Mouse (Mus musculus) Patski (cell line): ENCODE measurements at regions not wholly inside any gene's neighbourhood (a gene's known extent, or its start where the extent isn't known, plus 50 kb on each side); places are given as distances from the start of the nearest gene placed in this dataset.

Experiments
- ATAC-seq: fragments of 100-300 bp; one replicate; pipeline ENCODE4 v1.8.0; 2021
- CTCF ChIA-PET: fragments of 350-600 bp; sonication (Branson Sonifier 250); formaldehyde crosslinking; loops from one replicate; lab custom pipeline; 2022; ENCODE audit warnings: inconsistent platforms; lab: Charles Lee
- POLR2A ChIA-PET: fragments of 350-600 bp; sonication (Branson Sonifier 250); formaldehyde crosslinking; loops from one replicate; lab custom pipeline; 2022; ENCODE audit warnings: antibody characterized with exemption, inconsistent platforms; lab: Charles Lee
- DNase-seq: peaks from one replicate; pipeline ENCODE4 v3.0.0-alpha.2; 2011; ENCODE audit warnings: low read depth, low spot score
- H3K27me3 ChIP-seq: fragments of 371-371 bp; one replicate; pipeline ENCODE4 v1.5.1; 2021
- CTCF ChIP-seq: fragments of 100-300 bp; IDR thresholded peaks from one replicate; pipeline ENCODE4 v1.5.1; 2021
- in situ Hi-C: fragments of 300-500 bp; cut with MboI; formaldehyde crosslinking; loops from 3 replicates; pipeline ENCODE4 v1.11.1; 2018; ENCODE audit warnings: low pct_unique_long_range_greater_than_20kb, mixed read lengths

DNA sequence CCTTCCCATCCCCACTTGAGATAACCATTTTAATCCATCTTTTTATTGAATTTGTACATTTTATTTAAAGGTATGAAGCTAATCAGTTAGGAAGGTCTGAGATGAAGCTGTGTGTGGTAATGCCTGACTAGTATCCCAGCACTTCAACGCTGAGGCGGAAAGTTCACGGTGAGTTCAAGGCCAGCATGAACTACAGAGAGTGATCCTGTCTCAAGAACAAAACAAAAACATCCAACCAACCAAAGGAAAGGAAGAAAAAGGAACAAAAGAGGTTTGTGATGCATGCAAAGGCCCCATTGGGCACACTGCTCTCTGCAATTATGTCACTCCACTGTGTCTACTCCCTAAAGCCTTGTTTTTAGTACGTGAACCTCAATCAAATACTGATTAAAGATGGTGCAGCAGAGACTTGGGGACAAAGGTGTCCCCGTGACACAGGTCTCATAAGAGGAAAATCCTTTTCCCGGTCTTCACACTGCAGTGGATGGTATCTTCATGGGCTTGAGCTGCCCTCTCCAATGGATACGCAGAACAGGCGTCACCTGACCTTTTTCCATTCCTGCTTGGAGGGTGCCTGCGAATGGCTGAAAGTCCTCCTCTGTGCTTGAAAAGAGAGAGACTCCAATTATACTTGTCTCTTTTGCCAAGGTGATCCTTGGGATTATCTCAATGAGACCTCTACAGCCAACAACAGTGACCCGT, 108.2 kb downstream of the Gm9376 start:
- no peak for TF ChIP-seq CTCF
- H3K27me3 ChIP-seq = peaks cover 29% of the 10 kb centered on the region
- no peak for ATAC-seq
- no peak for DNase-seq
- CTCF ChIA-PET = no interaction called here
- in situ Hi-C loops = no loop called here
- POLR2A ChIA-PET = interaction anchor here (0.6 kb wide), 1 partner anchor 11 kb away, joined by 3 read pairs; no protein-coding TSS in a partner anchor

- no peak for ATAC-seq
- in situ Hi-C loops = no loop called here
- ChIA-PET CTCF (no interaction called here), POLR2A (no interaction called here)
- no peak for TF ChIP-seq CTCF
- peaks cover 29% of the 10 kb centered on the region for H3K27me3 ChIP-seq
- DNase-seq = no peak
These were observed 108.9 kb downstream of the Gm9376 start for GRCm38 (mm10) chr14:118375641-118376040.

GRCm38 (mm10) chr14:118379624-118380023, 112.9 kb downstream of the Gm9376 start:
- ATAC-seq (no peak), DNase-seq (no peak)
- ChIA-PET POLR2A (no interaction called here), CTCF (interaction anchor here (1.2 kb wide), 1 partner anchor 12 kb away, joined by 3 read pairs; no protein-coding TSS in a partner anchor)
- in situ Hi-C loops = no loop called here
- no peak for TF ChIP-seq CTCF
- peaks cover 21% of the 10 kb centered on the region for H3K27me3 ChIP-seq

- peaks cover 5% of the 10 kb centered on the region for H3K27me3 ChIP-seq
- DNase-seq (no peak), ATAC-seq (no peak)
- no peak for TF ChIP-seq CTCF
- ChIA-PET CTCF (no interaction called here), POLR2A (no interaction called here)
- in situ Hi-C loops = no loop called here
These were observed 118.8 kb downstream of the Gm9376 start for GRCm38 (mm10) chr14:118385529-118385932.

GRCm38 (mm10) chr14:118388061-118388460, 121.3 kb downstream of the Gm9376 start:
- CTCF ChIA-PET = no interaction called here
- in situ Hi-C loops = no loop called here
- DNase-seq = no peak
- H3K27me3 ChIP-seq = peaks cover 9% of the 10 kb centered on the region
- POLR2A ChIA-PET = no interaction called here
- no peak for ATAC-seq
- no peak for TF ChIP-seq CTCF

GRCm38 (mm10) chr14:118390790-118391189, 124.0 kb downstream of the Gm9376 start:
- CTCF ChIA-PET = interaction anchor here (1.1 kb wide), 1 partner anchor 11 kb away, joined by 3 read pairs; no protein-coding TSS in a partner anchor
- POLR2A ChIA-PET = no interaction called here
- no peak for ATAC-seq
- TF ChIP-seq CTCF = no peak
- DNase-seq = no peak
- H3K27me3 ChIP-seq = peaks cover 9% of the 10 kb centered on the region
- in situ Hi-C loops = no loop called here

GRCm38 (mm10) chr14:118391561-118391960, 124.8 kb downstream of the Gm9376 start:
- POLR2A ChIA-PET = no interaction called here
- in situ Hi-C loops = no loop called here
- TF ChIP-seq CTCF = no peak
- peaks cover 11% of the 10 kb centered on the region for H3K27me3 ChIP-seq
- no peak for ATAC-seq
- DNase-seq = no peak
- CTCF ChIA-PET = interaction anchor here (1.1 kb wide), 1 partner anchor 12 kb away, joined by 3 read pairs; no protein-coding TSS in a partner anchor

DNA sequence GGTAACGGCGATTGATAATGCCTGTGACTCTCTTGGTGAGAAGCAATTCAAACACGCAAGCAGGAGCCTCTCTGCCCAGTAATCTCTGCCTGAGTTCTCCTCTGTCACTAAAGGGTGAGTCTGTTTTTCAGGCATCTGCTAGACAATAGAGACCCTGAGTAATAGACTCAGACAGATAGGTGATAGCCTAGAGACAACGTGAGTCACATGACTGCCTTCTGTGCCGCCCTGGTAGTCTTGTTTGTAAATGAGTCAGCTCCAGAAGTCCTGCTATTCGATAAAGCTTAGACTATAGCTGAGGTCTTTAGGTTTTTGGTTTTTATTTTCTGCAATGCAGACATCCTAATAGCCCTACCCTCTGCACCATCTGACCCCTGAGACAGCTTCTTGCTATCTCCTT, 126.9 kb downstream of the Gm9376 start:
- POLR2A ChIA-PET = no interaction called here
- CTCF ChIA-PET = no interaction called here
- no peak for TF ChIP-seq CTCF
- DNase-seq (no peak), ATAC-seq (no peak)
- peaks cover 22% of the 10 kb centered on the region for H3K27me3 ChIP-seq
- in situ Hi-C loops = no loop called here

- ATAC-seq (no peak), DNase-seq (no peak)
- CTCF ChIA-PET = no interaction called here
- no peak for TF ChIP-seq CTCF
- POLR2A ChIA-PET = no interaction called here
- H3K27me3 ChIP-seq = peaks cover 49% of the 10 kb centered on the region
- in situ Hi-C loops = no loop called here
These were observed 147.5 kb downstream of the Gm9376 start for GRCm38 (mm10) chr14:118414275-118414674.

GRCm38 (mm10) chr14:118416163-118416562, 149.4 kb downstream of the Gm9376 start:
- ChIA-PET POLR2A (no interaction called here), CTCF (interaction anchor here (1.2 kb wide), 1 partner anchor 11 kb away, joined by 3 read pairs; no protein-coding TSS in a partner anchor)
- DNase-seq (no peak), ATAC-seq (no peak)
- in situ Hi-C loops = no loop called here
- TF ChIP-seq CTCF = no peak
- H3K27me3 ChIP-seq = peaks cover 44% of the 10 kb centered on the region

DNA sequence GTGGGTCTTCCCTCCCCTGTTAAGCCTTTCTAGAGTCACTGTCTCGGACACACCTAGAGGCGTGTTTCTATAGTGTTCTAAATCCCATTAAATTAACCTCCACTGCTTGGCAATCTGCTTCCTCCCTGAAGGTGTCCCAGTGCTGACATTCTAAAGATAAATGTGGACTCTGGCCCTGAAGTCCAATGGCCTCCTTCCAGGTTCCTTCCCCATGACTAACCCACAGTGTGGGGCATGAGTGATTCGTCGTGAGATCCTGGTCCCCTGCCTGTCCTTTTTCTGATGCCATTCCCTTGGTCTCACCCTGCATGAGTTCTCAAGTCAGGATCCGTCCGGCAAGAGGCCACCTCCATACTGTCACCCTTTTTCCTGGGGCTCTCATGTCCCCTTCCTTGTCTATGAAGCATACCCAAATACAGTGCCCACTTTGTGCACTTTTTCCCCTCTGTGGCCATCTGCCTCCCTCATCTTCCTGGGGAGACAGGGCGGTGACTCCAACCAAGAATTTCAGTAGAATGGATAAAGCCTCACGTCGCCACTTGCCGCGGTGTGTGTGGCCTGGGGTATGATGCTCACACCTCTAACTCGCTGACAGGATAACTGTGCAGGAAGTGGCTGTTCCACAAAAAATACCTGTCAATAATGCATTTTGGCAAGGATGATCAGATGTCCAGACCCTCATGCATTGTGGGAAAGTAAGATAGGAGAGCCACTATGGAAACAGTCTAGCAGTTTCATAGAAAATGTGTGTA, 152.9 kb downstream of the Gm9376 start:
- CTCF ChIA-PET = no interaction called here
- H3K27me3 ChIP-seq = peaks cover 46% of the 10 kb centered on the region

More for the DNA sequence above, 152.9 kb downstream of the Gm9376 start:
- no peak for TF ChIP-seq CTCF
- DNase-seq (no peak), ATAC-seq (no peak)
- POLR2A ChIA-PET = no interaction called here
- in situ Hi-C loops = no loop called here
